Mouse (Mus musculus) left cerebral cortex, postnatal 36 days (tissue): ENCODE results near the gene Kcnc3. TPM values are rescaled to one million over a fixed set of nuclear protein-coding genes. Genes with fewer than 3 reads are reported as not detected.
A peak's percentile ranks its signal among the peaks of the same experiment; 100 is the strongest.

Experiments used
- DNase-seq, 2 experiments: peaks; one replicate each; pipeline ENCODE4 v3.0.0; 2021 to 2022; ENCODE audit warnings: low spot score in 2 of 2, mixed read lengths in 1 of 2
- intact Hi-C: fragments of 180-260 bp; cut with DNase I; formaldehyde crosslinking; loops from one replicate; pipeline ENCODE4 v1.15.1; 2025
- total RNA-seq, 2 experiments: library from RNA; stranded (reverse); gene quantifications; 2 replicates each; pipeline ENCODE4 v1.2.3; 2021

Gene Kcnc3
- total RNA-seq, 2 experiments from 2014 or later, result 97.6 to 107 TPM

DNA sequence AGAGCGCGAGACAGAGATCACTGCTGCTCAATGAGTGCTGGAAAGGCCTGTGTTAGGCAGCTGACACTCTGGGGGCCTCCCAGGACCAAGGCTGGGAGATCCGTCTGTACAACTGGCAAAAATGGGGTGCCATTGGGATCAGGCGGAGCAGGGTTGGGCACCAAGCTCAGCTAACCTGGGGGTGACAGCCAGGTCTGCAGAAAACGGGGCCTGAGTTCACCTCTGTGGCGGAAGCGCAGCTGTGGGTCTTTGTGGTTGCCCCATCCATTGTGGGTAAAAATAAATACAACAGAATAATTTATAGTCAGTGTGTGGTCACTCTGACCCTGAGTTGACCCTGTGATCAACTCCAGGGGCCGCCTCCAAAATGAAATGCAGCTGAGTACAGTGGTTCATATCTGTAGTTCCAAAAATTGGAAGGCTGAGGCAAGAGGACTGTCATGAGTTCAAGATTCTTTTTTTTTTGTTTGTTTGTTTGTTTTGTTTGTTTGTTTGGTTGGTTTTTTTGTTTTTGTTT, 58.7 kb downstream of the Kcnc3 start:
- no peak for DNase-seq
- intact Hi-C loops, result loop anchor here (5.0 kb wide), 1 partner anchor 87 kb away; no protein-coding TSS in a partner anchor

DNA sequence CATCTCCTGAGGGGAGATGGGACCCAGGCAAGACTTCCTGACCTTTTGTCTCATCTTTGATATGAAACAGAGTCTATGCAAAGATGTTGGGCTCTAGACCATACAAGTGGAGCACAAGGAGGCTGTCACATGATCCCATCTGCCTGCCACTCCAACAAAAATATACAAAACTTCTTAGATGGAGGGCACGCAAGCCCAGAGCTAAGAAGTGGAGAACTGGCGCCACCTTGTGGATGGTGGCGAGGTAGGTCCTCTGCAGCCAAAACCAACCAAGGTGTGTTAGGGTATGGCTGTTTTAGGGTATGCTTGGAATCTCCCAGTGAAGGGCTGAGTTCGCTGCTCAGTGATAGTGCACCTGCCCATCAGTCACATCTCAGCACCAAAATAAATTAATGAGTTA, 59.5 kb downstream of the Kcnc3 start:
- intact Hi-C loops, result loop anchor here (5.0 kb wide), 2 partner anchors 88 to 128 kb away; partner anchors contain the start of gene Mybpc2
- DNase-seq, result peak; percentile 53 to 55

DNA sequence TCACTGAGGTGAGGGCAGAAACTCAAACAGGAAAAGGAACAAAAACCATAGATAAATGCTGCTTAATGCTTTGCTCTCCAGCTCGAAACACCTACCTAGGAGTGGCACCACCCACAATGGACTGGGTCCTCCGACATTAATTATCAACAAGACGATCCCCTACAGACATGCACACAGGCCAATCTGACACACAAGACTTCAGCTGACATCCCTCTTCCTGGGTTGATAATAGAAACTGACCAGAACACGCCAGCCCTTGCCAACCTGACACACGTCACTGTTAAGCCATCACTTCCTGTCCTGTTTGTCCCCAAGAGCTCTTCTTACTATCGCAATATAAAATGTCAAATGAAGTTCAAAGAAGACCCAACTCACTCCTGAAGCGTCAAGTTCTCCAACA, 61.0 kb downstream of the Kcnc3 start:
- DNase-seq, result no peak
- intact Hi-C loops, result loop anchor here (5.0 kb wide), 1 partner anchor 129 kb away; the partner anchor contains the start of gene Mybpc2

DNA sequence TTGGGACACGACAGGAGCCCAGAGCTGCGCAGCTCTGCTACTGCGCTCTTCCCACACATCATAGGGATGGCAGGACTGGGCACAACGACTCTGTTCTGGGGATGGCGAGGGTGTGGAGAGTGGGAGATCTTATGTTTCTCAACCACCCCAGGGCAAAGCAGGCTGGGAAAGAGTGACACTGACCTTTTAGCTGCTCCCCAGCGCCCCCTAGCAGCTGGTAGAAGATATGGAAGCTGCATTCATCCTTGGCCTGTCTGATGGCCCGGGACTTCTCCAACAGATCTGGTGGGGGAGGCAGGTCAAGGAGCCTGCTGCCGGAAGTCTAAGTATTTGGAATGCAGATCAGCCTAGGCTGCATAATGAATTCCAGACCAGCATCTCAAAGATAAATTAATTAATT, 63.3 kb downstream of the Kcnc3 start:
- intact Hi-C loops, result loop anchor here (5.0 kb wide), 1 partner anchor 131 kb away; the partner anchor contains the start of gene Mybpc2
- no peak for DNase-seq

Other genes starting within 250 kb of the Kcnc3 start
- gene Syt3, start 206.6 kb upstream of the Kcnc3 start, total RNA-seq, result 10 to 100 TPM; 58.3 to 70.5 TPM
- 1 to 10 TPM; 2.0 to 2.1 TPM for gene 1700008O03Rik, start 204.8 kb upstream of the Kcnc3 start, total RNA-seq
- gene Lrrc4b, start 161.6 kb upstream of the Kcnc3 start, total RNA-seq, result 100 to 1,000 TPM; 282 to 313 TPM
- 10 to 100 TPM in 1 of 2 experiments, 1 to 10 TPM in 1; 6.8 to 10.4 TPM for gene Aspdh, start 125.3 kb upstream of the Kcnc3 start, total RNA-seq
- 10 to 100 TPM; 76.5 to 77.6 TPM for gene Josd2, start 122.7 kb upstream of the Kcnc3 start, total RNA-seq
- gene Emc10, start 94.1 kb upstream of the Kcnc3 start, total RNA-seq, result 100 to 1,000 TPM; 169 to 185 TPM
- 10 to 100 TPM; 18.9 to 20.2 TPM for gene Fam71e1, start 94.1 kb upstream of the Kcnc3 start, total RNA-seq
- under 1 TPM in 1 of 2 experiments, not detected in 1; 0.12 TPM for gene Mybpc2, start 66.0 kb upstream of the Kcnc3 start, total RNA-seq
- not detected for gene Spib, start 58.6 kb upstream of the Kcnc3 start, total RNA-seq
- 1 to 10 TPM; 7.5 to 7.6 TPM for gene Pold1, start 41.8 kb upstream of the Kcnc3 start, total RNA-seq
- 10 to 100 TPM; 73.1 to 78.3 TPM for gene Nr1h2, start 36.7 kb upstream of the Kcnc3 start, total RNA-seq
- not detected for gene Napsa, start 18.3 kb upstream of the Kcnc3 start, total RNA-seq
- gene Myh14, start 80.2 kb downstream of the Kcnc3 start, total RNA-seq, result 10 to 100 TPM; 17.7 to 20.6 TPM
- not detected for gene Izumo2, start 118.1 kb downstream of the Kcnc3 start, total RNA-seq
- 10 to 100 TPM; 28.1 to 29.4 TPM for gene Vrk3, start 157.7 kb downstream of the Kcnc3 start, total RNA-seq
- gene Zfp473, start 160.4 kb downstream of the Kcnc3 start, total RNA-seq, result under 1 TPM; 0.32 to 0.36 TPM
- gene Nup62, start 225.4 kb downstream of the Kcnc3 start, total RNA-seq, result 10 to 100 TPM; 28.1 to 32.2 TPM
- gene Il4i1, start 225.7 kb downstream of the Kcnc3 start, total RNA-seq, result 1 to 10 TPM; 2.2 to 2.4 TPM
- gene Atf5, start 226.0 kb downstream of the Kcnc3 start, total RNA-seq, result 10 to 100 TPM; 22.2 to 26.5 TPM